Mouse (Mus musculus) cerebellum, adult 2 months (tissue): ENCODE results near the gene Arhgap42. TPM values are rescaled to one million over a fixed set of nuclear protein-coding genes. Genes with fewer than 3 reads are reported as not detected.

Source experiments
- DNase-seq, 2 experiments: peaks; one replicate each; pipeline ENCODE4 v3.0.0; 2021
- H3K27ac ChIP-seq: fragments of 200-500 bp; 2 replicates; pipeline ENCODE4 v1.5.1; 2012; ENCODE audit warnings: low read length, control low read depth, inconsistent platforms; ENCODE audit not compliant: insufficient read depth
- H3K27me3 ChIP-seq: fragments of 200-500 bp; 2 replicates; pipeline ENCODE4 v1.6.1; 2012; ENCODE audit warnings: inconsistent platforms, mild to moderate bottlenecking, low read length, moderate library complexity; ENCODE audit not compliant: control insufficient read depth, insufficient read depth
- H3K4me1 ChIP-seq: fragments of 200-500 bp; 2 replicates; pipeline ENCODE4 v1.6.1; 2011; ENCODE audit warnings: low read length; ENCODE audit not compliant: control insufficient read depth, insufficient read depth
- H3K4me3 ChIP-seq: fragments of 200-500 bp; replicated peaks from 2 replicates; pipeline ENCODE3; 2011; ENCODE audit warnings: mild to moderate bottlenecking, low read depth, low read length, control low read depth; ENCODE audit not compliant: insufficient read depth
- CTCF ChIP-seq: fragments of 200-500 bp; IDR thresholded peaks from 2 replicates; pipeline ENCODE4 v1.5.1; 2011; ENCODE audit warnings: low read depth, mild to moderate bottlenecking, control low read depth, low read length, moderate library complexity, borderline replicate concordance; ENCODE audit not compliant: insufficient read depth
- POLR2A ChIP-seq: fragments of 200-500 bp; IDR thresholded peaks from 2 replicates; pipeline ENCODE4 v1.6.1; 2011; ENCODE audit warnings: low read length, control low read depth, borderline replicate concordance; ENCODE audit not compliant: insufficient read depth
- WGBS: fragments of 180-500 bp; shearing (Covaris S2); methylation state at CpG from one replicate; pipeline ENCODE4 v1.1.7; 2018; 5-methylcytosine and 5-hydroxymethylcytosine counted together
- polyA plus RNA-seq: library from polyadenylated mRNA; depleted of rRNA; stranded (reverse); fragments of >200 nt; gene quantifications from 2 replicates; pipeline ENCODE4 v1.2.3, GENCODE M21; 2012

Gene Arhgap42
- polyA plus RNA-seq, 1 experiment = 4.0 TPM

DNA sequence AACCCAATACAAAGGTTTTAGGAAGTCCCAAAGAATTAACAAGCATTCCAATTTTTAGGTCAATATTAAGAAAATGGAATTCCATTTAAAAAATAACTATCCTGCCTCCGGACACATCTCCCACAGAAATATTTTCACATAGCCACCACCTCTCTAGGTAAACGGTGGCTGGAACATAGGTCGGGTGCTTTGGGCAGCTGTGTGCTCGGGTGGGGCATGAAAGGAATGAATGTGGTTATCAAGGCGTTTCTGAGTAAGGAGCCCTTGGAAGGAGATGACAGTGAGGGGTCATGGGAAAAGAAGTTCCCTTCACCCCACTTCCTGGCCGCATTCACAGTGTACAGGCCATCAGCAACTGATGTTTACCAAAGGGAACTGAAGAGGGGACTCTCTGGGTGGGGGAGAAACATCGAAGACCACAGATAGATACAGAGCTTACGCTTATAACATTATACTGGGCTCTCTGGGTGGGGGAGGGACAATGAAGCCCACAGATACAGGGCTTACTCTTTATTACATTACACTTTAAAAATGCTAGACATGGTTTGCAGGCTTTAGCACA is 38.0 kb downstream of the Arhgap42 start:
- 87% methylated on average over 8 of the region's 8 CpGs for WGBS
- DNase-seq = no peak
- no peaks in the 10 kb centered on the region for H3K27me3 ChIP-seq
- TF ChIP-seq POLR2A = no peak
- TF ChIP-seq CTCF = no peak
- no peaks in the 10 kb centered on the region for H3K4me1 ChIP-seq
- H3K27ac ChIP-seq = no peak overlapping the region
- H3K4me3 ChIP-seq = no peak overlapping the region

GRCm38 (mm10) chr9:9199170-9199841 is 39.6 kb downstream of the Arhgap42 start:
- TF ChIP-seq CTCF (no peak), POLR2A (no peak)
- no peak overlapping the region for H3K27ac ChIP-seq
- 46% methylated on average over 8 of the region's 8 CpGs for WGBS
- H3K27me3 ChIP-seq = no peaks in the 10 kb centered on the region
- H3K4me3 ChIP-seq = no peak overlapping the region
- H3K4me1 ChIP-seq = no peaks in the 10 kb centered on the region
- no peak for DNase-seq

DNA sequence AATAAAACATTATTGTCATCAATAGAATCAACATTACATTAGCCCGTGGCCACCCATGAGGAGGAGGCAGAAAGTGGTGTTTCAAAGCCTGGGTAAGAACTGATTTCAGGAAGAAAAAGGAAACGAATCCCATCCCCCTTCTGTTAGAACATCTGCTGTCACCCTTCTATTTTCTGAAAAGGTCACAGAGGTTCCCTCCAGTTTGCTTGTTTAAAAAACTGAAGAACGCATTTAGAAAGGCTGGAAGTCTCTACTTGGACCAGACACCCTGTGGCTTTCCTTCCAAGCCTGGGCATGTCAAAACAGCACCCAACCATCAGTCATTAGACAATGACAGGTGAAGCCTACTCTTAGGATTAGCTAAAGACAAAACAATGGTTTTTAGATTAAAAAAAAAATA is 40.3 kb downstream of the Arhgap42 start:
- H3K4me1 ChIP-seq = no peaks in the 10 kb centered on the region
- no peak overlapping the region for H3K27ac ChIP-seq
- WGBS = 25% methylated on average over 3 of the region's 3 CpGs
- no peak for TF ChIP-seq CTCF
- TF ChIP-seq POLR2A = no peak
- H3K4me3 ChIP-seq = no peak overlapping the region
- no peaks in the 10 kb centered on the region for H3K27me3 ChIP-seq
- no peak for DNase-seq

- TF ChIP-seq POLR2A = no peak
- TF ChIP-seq CTCF = no peak
- no peak overlapping the region for H3K4me3 ChIP-seq
- no peak for DNase-seq
- no peaks in the 10 kb centered on the region for H3K27me3 ChIP-seq
- no peaks in the 10 kb centered on the region for H3K4me1 ChIP-seq
- H3K27ac ChIP-seq = no peak overlapping the region
Measured at GRCm38 (mm10) chr9:9196046-9196445, 42.9 kb downstream of the Arhgap42 start.

DNA sequence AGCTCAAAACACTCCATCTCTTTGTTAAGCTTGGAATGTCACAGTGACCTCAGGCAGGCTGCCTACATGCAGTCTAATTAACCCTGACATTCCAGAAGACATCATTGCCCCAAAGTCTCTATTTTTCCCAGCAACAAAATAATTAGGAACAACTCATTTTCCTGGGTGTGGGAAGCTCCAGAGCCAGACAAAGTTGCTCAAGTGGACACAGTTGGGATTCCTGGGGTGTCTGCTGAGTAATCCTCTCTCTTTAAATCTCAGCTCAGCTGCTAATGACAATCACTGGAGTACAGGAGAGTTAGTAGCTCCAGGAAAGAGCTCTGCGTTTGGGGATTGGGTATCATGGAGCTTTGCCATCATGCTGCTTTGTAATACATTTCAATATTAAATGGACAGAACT is 44.4 kb downstream of the Arhgap42 start:
- Histone ChIP-seq H3K27me3 (no peaks in the 10 kb centered on the region), H3K4me3 (no peak overlapping the region), H3K4me1 (no peaks in the 10 kb centered on the region), H3K27ac (no peak overlapping the region)
- TF ChIP-seq CTCF (no peak), POLR2A (no peak)
- DNase-seq = no peak
- WGBS = 40% methylated on average over 1 of the region's 1 CpGs

DNA sequence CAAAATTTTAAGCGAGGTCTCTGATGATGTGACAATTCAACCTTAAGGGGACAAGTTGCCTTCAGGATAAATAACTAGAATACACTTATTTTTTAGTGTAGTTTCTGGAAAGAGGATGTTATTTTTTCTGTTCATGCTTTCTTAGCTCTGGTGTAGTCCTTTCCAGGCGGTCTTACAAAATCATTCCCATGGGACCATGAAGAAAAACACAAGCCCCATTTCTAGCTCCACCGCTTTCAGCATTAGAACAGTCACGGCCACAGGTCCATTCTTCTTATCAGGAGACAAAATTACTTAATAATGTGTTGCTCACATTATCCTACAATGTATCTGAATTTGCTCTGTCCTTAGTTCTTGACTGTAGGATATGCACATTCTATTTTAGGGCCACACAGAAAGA is 46.2 kb downstream of the Arhgap42 start:
- TF ChIP-seq CTCF = no peak
- no peak for TF ChIP-seq POLR2A
- Histone ChIP-seq H3K4me3 (no peak overlapping the region), H3K27me3 (no peaks in the 10 kb centered on the region), H3K4me1 (no peaks in the 10 kb centered on the region), H3K27ac (no peak overlapping the region)
- WGBS = 94% methylated on average over 4 of the region's 4 CpGs
- DNase-seq = no peak

GRCm38 (mm10) chr9:9190835-9191234 is 48.1 kb downstream of the Arhgap42 start:
- 90% methylated on average over 1 of the region's 1 CpGs for WGBS

GRCm38 (mm10) chr9:9188167-9188566 is 50.7 kb downstream of the Arhgap42 start:
- TF ChIP-seq POLR2A = no peak
- no peak for TF ChIP-seq CTCF

More at GRCm38 (mm10) chr9:9190835-9191234, 48.1 kb downstream of the Arhgap42 start:
- no peak overlapping the region for H3K4me3 ChIP-seq
- H3K27me3 ChIP-seq = no peaks in the 10 kb centered on the region
- no peaks in the 10 kb centered on the region for H3K4me1 ChIP-seq
- H3K27ac ChIP-seq = no peak overlapping the region
- no peak for TF ChIP-seq CTCF
- no peak for TF ChIP-seq POLR2A
- no peak for DNase-seq

More at GRCm38 (mm10) chr9:9188167-9188566, 50.7 kb downstream of the Arhgap42 start:
- no peaks in the 10 kb centered on the region for H3K27me3 ChIP-seq
- 77% methylated on average over 3 of the region's 3 CpGs for WGBS
- no peak overlapping the region for H3K27ac ChIP-seq
- DNase-seq = no peak
- H3K4me3 ChIP-seq = no peak overlapping the region
- no peaks in the 10 kb centered on the region for H3K4me1 ChIP-seq
